Mouse (Mus musculus): ENCODE results near the gene Apoc1. TPM values are rescaled to one million over a fixed set of nuclear protein-coding genes. Genes with fewer than 3 reads are reported as not detected.
A peak's percentile ranks its signal among the peaks of the same experiment; 100 is the strongest.

Apoc1 gene
- polyA plus RNA-seq (2016; fragmentation: Nextera tagmentation; extraction: Ambion mirVana): 4.6 and 7.0 TPM in 2 replicates

DNA sequence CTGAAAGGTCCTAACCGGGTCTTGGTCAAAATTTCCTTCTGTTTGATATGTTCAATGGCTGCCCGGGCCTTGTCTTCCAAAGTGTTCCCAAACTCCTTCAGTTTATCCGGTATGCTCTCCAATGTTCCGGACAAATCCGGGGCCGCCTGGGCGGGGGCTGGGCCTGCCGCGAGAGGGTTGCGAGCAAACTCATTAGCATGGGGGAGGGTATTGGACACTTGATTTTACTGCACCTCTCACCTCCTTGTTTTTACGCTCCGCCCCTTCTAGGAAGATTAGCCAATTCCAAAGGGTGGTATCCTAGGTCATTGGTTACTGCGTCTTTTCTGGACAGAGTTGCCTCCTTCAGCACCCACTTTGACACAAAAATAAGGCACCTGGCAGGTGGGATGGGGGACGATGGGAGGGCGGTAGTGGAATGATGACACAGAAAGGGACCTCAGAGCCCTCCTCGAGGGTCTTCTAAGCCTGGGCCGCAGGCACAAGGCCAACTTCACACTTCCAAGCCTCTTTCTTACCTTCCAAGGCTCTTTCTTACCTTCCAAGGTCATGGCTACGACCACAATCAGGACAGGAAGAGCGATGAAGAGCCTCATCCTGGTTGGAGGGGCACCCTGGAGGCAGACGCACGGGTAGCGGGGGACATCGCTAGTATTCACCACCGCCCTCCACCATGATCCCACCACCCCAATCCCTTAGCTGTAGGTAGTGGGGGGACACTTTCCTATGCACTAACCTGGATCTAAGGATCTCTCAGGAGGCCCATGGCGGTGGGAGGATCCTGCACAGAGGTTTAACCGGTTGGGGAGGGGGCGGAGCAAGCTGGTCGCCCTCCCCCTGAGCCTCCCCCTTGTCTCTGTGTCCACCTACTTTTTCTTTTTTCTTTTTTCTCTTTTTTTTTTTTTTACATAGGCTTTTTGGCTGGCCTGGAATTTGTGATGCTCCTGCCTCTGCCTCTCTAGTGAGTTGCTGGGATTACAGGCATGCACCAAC lies at the start of gene Apoc1:
Apoc1 (minus strand) TSS at position 788 of the 993 bp plus-strand sequence.
- Histone ChIP-seq H3K4me1 (replicated peaks) (peaks cover 6% of the 10 kb centered on the region), H3K36me3 (peaks cover 12% of the 10 kb centered on the region), H3K9ac (replicated peaks) (no peak within 1 kb of the TSS), H3K4me3 (replicated peaks) (no peak within 1 kb of the TSS), H3K9me3 (no peaks in the 10 kb centered on the region), H3K27me3 (peaks cover under 1% of the 10 kb centered on the region; the same call in 1 of the 2 replicates), H3K27ac (no peak within 1 kb of the TSS), H3K4me2 (peak within 1 kb of the TSS; percentile 3; the same call in 1 of the 2 replicates)
- ATAC-seq (ENCODE audit: insufficient number of reproducible peaks, insufficient read depth, low FRiP score, low TSS enrichment, low read depth): no peak
- 42% methylated on average over 28 of the region's 28 CpGs for WGBS

DNA sequence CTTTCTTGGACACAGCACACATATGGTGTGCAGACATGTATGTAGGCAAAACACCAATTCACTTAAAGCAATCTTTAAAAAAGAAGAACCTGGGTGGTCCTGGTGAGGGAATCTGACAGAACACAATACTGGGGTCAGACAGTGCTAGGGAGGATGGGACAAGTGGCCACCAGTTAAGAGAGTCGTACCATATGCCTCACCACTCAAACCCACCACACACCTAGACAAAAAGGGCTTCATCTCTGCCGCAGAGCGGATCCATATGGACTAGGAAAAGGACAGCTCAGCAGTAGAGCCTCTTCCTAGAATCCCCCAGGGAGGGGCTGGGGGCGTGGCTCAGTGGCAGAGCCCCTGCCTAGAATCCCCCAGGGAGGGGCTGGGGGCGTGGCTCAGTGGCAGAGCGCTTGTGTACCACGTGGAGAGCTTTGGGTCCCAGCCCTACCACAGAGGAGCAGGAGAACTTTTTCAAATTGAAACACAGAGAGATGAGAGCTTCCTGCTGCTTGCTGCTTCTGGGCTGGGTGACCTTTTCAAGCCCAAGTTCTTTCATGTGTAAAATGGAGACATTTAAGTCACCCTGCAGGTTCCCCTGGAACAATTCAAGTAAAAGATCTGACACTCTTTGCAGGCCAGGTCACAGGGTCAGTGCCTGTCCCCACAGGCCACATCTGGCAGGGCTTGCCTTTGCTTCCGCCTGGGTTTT lies 49.0 kb upstream of the Apoc1 start:
- Histone ChIP-seq H3K9me3 (no peaks in the 10 kb centered on the region), H3K4me3 (replicated peaks) (no peak overlapping the region), H3K4me1 (replicated peaks) (peaks cover 23% of the 10 kb centered on the region), H3K4me2 (no peak overlapping the region), H3K9ac (replicated peaks) (no peak overlapping the region), H3K27ac (peak overlapping the region; percentile 29; the same call in 1 of the 2 replicates), H3K27me3 (no peaks in the 10 kb centered on the region), H3K36me3 (peaks cover 67% of the 10 kb centered on the region)
- ATAC-seq (ENCODE audit: insufficient number of reproducible peaks, insufficient read depth, low FRiP score, low TSS enrichment, low read depth): no peak; the same call in 1 of the 2 replicates
- 11% methylated on average over 8 of the region's 8 CpGs for WGBS

DNA sequence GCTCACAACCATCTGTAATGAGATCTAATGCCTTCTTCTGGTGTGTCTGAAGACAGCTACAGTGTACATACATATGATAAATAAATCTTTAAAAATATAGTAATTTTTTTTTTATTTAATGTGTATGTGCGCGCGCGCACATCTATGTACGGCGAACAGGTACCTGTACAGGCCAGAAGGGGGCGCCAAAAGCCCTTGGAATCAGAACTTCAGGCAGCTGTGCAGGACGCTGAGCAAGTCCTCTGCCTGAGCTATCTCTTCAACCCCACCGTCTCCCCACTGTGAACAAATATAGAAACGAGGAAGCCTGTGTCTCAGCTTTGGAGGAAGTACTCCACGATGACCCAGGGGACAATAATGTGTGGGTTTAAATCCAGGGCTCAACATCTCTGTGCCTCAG lies 47.8 kb upstream of the Apoc1 start:
- Histone ChIP-seq H3K9me3 (no peaks in the 10 kb centered on the region), H3K4me1 (replicated peaks) (peaks cover 15% of the 10 kb centered on the region), H3K27ac (no peak overlapping the region), H3K36me3 (peaks cover 74% of the 10 kb centered on the region), H3K9ac (replicated peaks) (no peak overlapping the region), H3K27me3 (no peaks in the 10 kb centered on the region), H3K4me3 (replicated peaks) (no peak overlapping the region), H3K4me2 (no peak overlapping the region)
- ATAC-seq (ENCODE audit: insufficient number of reproducible peaks, insufficient read depth, low FRiP score, low TSS enrichment, low read depth): no peak
- WGBS: 89% methylated on average over 11 of the region's 11 CpGs

DNA sequence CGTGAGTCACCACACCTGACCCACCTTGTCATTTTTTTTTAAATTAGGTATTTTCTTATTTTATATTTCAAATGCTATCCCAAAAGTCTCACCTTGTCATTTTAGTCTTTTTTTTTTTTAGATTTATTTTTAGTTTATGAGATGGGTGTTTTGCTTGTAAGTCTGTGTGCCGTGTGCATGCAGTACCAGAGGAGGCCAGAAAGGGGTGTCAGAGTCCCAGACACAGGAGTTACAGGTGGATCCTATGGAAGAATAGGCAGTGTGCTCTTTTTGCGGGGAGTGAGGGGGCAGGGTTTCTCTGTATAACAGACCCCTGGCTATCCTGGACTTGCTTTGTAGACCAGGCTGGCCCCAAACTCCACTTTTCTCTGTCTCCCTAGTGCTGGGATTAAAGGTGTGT lies 46.3 kb upstream of the Apoc1 start:
- Histone ChIP-seq H3K4me3 (replicated peaks) (no peak overlapping the region), H3K4me2 (no peak overlapping the region), H3K9ac (replicated peaks) (no peak overlapping the region), H3K27me3 (no peaks in the 10 kb centered on the region), H3K27ac (no peak overlapping the region; the same call in 1 of the 2 replicates), H3K4me1 (replicated peaks) (peaks cover 6% of the 10 kb centered on the region; the same call in 1 of the 2 replicates), H3K9me3 (no peaks in the 10 kb centered on the region), H3K36me3 (peaks cover 78% of the 10 kb centered on the region)
- 87% methylated on average over 3 of the region's 3 CpGs for WGBS
- no peak for ATAC-seq (ENCODE audit: insufficient number of reproducible peaks, insufficient read depth, low FRiP score, low TSS enrichment, low read depth)

DNA sequence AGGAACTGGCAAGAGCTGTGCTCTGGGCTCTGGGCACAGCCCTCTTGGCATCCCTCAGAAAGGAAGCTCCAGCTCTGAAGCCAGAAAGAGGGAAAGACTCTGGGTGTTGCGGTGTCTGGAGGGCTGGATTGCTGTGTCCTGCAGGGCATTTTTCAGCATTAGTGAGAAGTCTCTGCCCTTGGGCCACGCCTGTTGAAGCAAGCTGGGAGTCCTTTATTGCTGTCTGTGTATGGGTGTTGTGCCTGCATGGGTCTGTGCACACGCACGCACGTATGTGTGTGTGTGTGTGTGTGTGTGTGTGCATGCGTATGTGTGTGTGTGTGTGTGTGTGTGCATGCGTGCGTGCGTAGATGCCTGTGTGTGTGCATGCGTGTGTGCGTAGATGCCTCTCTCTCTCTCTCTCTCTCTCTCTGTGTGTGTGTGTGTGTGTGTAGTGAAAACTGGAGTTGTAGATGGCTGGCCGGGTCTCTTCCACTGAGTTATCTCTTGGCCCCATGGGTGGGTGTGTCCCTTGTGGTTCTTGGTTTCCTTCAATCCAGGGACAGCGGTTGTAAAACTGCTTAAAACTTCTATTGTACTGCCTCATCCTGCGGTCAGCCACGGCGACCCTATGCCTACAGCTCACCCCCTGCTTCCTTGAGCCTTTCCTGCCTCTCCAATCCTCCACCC lies 44.1 kb upstream of the Apoc1 start:
- H3K9ac ChIP-seq (replicated peaks): no peak overlapping the region
- peaks cover 2% of the 10 kb centered on the region; the same call in 1 of the 2 replicates for H3K4me1 ChIP-seq (replicated peaks)
- 92% methylated on average over 16 of the region's 16 CpGs for WGBS
- H3K4me3 ChIP-seq (replicated peaks): no peak overlapping the region
- peaks cover 83% of the 10 kb centered on the region for H3K36me3 ChIP-seq
- H3K27me3 ChIP-seq: no peaks in the 10 kb centered on the region
- no peaks in the 10 kb centered on the region for H3K9me3 ChIP-seq
- H3K27ac ChIP-seq: no peak overlapping the region
- no peak overlapping the region for H3K4me2 ChIP-seq
- no peak for ATAC-seq (ENCODE audit: insufficient number of reproducible peaks, insufficient read depth, low FRiP score, low TSS enrichment, low read depth)

DNA sequence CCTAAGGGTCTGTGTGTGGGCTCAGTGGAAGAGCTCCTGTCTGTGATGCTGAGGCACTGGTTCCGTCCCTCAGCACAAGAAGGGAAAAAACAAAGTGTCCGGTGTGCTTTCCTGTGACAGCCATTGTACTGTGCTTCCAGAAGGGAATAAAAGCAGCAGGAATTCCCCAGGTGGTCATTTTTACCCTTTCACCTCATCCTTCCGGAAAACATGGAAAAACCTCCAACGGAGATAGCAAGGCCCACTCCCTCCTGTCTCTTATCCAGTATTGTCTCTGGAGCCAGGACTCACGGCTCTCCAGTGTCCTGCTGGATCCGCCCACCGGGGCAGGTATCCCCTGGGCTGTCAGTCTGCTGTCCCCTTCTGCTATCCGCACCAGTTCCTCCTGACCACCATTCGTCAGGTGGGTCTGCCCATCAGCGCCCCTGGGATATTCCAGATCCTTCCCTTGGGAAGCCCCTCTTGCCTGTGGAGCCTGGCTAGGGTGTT lies 41.8 kb upstream of the Apoc1 start:
- H3K27me3 ChIP-seq: no peaks in the 10 kb centered on the region
- no peak for ATAC-seq (ENCODE audit: insufficient number of reproducible peaks, insufficient read depth, low FRiP score, low TSS enrichment, low read depth)
- WGBS: 85% methylated on average over 10 of the region's 10 CpGs
- H3K4me1 ChIP-seq (replicated peaks): no peaks in the 10 kb centered on the region
- H3K9me3 ChIP-seq: no peaks in the 10 kb centered on the region
- H3K4me2 ChIP-seq: no peak overlapping the region
- no peak overlapping the region for H3K27ac ChIP-seq
- H3K4me3 ChIP-seq (replicated peaks): no peak overlapping the region
- H3K9ac ChIP-seq (replicated peaks): no peak overlapping the region
- peaks cover 90% of the 10 kb centered on the region for H3K36me3 ChIP-seq

DNA sequence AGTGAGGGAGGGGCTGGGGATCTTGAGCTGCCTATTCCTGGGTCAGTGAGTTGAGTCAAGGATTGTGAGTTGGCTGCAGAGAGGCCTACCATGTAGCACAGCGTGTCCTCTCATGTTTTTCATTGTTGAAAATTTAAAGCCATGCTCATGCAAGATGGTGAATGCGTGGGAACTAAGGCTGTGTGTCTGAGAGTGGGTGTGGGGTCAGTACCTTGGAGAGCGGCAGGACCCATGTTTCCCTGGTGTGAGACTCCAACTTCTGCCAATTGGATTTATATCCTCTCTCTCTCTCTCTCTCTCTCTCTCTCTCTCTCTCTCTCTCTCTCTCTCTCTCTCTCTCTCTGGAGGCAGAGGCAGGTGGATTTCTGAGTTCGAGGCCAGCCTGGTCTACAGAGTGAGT lies 34.1 kb upstream of the Apoc1 start:
- Histone ChIP-seq H3K9ac (replicated peaks) (no peak overlapping the region), H3K4me1 (replicated peaks) (no peaks in the 10 kb centered on the region), H3K36me3 (peaks cover 93% of the 10 kb centered on the region), H3K9me3 (peaks cover under 1% of the 10 kb centered on the region), H3K4me2 (no peak overlapping the region), H3K27ac (no peak overlapping the region), H3K27me3 (no peaks in the 10 kb centered on the region), H3K4me3 (replicated peaks) (no peak overlapping the region)
- ATAC-seq (ENCODE audit: insufficient number of reproducible peaks, insufficient read depth, low FRiP score, low TSS enrichment, low read depth): no peak
- WGBS: 95% methylated on average over 4 of the region's 4 CpGs

DNA sequence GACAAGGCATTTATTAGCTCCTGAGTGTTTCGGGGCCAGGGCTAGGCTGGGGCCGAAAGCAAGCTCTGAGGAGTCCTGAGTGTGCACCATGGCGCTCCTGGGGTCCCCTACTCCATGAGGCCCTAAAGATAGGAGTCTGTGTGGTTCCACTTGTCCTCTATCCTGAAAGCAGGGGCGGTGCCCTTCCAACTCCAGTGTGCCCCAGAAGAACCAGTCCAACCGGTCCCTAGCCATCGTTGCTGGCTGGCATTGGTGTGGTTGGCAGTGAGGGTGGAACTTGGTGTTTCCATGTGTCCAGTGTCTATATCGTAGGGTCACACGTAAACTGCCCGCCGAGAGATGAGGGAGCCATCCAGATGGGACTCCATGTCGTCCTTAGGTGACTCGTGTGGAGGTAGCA lies 31.7 kb upstream of the Apoc1 start:
- no peak for ATAC-seq (ENCODE audit: insufficient number of reproducible peaks, insufficient read depth, low FRiP score, low TSS enrichment, low read depth)
- Histone ChIP-seq H3K4me3 (replicated peaks) (no peak overlapping the region), H3K27me3 (no peaks in the 10 kb centered on the region), H3K4me1 (replicated peaks) (no peaks in the 10 kb centered on the region), H3K9ac (replicated peaks) (no peak overlapping the region), H3K4me2 (no peak overlapping the region), H3K27ac (no peak overlapping the region), H3K36me3 (peaks cover 93% of the 10 kb centered on the region), H3K9me3 (peaks cover 13% of the 10 kb centered on the region)
- WGBS: 93% methylated on average over 12 of the region's 12 CpGs

DNA sequence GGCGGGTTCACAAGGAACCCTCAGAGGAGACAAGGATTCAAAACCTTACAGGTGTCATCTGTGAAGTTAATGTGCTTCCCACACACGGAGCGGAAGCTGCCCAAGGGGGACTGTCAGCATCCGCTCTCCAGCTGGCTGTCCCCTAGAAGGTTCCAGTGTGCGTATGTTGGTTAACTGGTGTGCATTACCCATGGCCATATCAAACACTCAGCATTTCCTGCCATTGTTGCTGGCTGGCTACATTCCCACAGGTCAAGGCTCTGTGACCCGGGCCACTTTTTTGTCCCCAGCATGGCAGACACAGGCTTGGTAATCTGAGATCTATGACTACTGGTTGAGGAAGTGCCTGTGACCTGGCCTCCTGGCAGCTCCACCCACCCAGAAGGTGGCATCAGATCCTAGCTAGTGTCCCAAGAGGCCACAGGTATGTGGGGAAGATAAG lies 30.3 kb upstream of the Apoc1 start:
- no peak for ATAC-seq (ENCODE audit: insufficient number of reproducible peaks, insufficient read depth, low FRiP score, low TSS enrichment, low read depth)
- WGBS: 90% methylated on average over 6 of the region's 6 CpGs
- Histone ChIP-seq H3K36me3 (peaks cover 91% of the 10 kb centered on the region), H3K4me1 (replicated peaks) (no peaks in the 10 kb centered on the region), H3K4me2 (no peak overlapping the region), H3K27ac (no peak overlapping the region), H3K9me3 (peaks cover 13% of the 10 kb centered on the region), H3K27me3 (no peaks in the 10 kb centered on the region), H3K9ac (replicated peaks) (no peak overlapping the region), H3K4me3 (replicated peaks) (no peak overlapping the region)

DNA sequence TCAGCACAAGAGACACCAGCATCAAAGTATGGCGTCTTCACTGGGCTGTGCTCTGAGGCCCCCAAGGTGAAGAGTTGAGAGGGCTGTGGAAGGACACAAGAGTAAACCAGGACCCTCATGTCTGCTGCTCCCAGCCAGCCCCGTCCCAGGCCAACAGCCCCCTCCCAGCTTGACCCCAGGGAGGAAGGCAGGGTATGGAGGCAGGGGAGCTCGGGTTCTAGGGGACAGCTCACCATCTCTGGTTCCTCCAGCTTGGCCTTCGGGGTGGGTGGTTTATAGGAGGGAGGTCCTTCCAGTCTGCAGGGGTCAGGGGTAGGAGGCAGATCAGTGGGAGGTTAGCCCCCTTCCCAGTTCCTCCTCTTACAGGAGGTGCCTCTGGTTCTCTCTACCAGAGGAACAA lies 26.7 kb upstream of the Apoc1 start:
- Histone ChIP-seq H3K36me3 (peaks cover 63% of the 10 kb centered on the region), H3K4me3 (replicated peaks) (no peak overlapping the region), H3K9ac (replicated peaks) (no peak overlapping the region), H3K4me1 (replicated peaks) (peaks cover 6% of the 10 kb centered on the region), H3K9me3 (peaks cover 13% of the 10 kb centered on the region), H3K27me3 (no peaks in the 10 kb centered on the region), H3K27ac (no peak overlapping the region), H3K4me2 (no peak overlapping the region)
- 89% methylated on average over 4 of the region's 4 CpGs for WGBS
- no peak for ATAC-seq (ENCODE audit: insufficient number of reproducible peaks, insufficient read depth, low FRiP score, low TSS enrichment, low read depth)
